Mouse (Mus musculus): ENCODE data around the gene Mrpl33. TPM values are rescaled to one million over a fixed set of nuclear protein-coding genes. Genes with fewer than 3 reads are reported as not detected.

Gene Mrpl33
- total RNA-seq, 2 experiments from 2014 or later = 282 to 285 TPM

- DNase-seq = no peak
Measured at GRCm38 (mm10) chr5:31698931-31699330, 102.2 kb downstream of the Mrpl33 start.

DNA sequence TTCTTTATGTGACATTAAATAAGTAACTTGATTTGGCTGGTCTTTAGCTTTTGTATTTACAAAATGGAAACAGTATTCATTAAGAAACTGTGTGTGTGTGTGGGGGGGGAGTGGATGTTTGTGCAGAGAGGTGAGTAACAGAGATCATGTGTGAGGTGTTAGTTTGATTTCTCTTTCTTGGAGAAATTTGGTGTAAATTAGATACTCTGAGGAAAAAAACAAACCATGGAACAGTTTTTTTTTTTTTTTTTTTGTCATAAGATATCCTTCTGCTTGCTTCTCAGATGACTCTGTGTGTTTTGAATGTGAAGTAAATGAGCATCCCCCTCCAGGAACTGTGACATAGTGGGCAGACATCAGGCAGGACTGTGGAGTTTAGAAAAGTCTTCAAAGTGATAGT is 102.7 kb downstream of the Mrpl33 start:
- DNase-seq = no peak

DNA sequence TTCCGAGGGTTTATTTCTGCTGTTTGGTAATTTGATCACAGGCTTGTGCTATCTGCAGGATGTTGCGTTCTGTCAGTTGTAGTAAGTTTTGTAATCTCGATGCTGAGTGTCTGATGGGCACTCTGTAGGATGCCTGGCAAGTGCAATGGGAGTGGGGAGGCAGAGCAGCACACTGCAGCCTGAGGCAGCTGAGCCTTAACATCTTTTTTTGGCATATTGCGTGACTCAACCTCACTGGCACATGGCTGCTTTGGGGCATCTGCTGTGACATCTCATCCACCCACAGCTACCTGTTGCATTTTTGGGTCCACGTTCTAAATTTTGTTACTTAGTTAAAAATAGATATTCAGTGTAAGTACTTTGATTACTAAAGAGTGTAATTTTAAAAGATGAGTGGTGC is 108.2 kb downstream of the Mrpl33 start:
- no peak for DNase-seq

- no peak for DNase-seq
Measured at GRCm38 (mm10) chr5:31706826-31707225, 110.1 kb downstream of the Mrpl33 start.

DNA sequence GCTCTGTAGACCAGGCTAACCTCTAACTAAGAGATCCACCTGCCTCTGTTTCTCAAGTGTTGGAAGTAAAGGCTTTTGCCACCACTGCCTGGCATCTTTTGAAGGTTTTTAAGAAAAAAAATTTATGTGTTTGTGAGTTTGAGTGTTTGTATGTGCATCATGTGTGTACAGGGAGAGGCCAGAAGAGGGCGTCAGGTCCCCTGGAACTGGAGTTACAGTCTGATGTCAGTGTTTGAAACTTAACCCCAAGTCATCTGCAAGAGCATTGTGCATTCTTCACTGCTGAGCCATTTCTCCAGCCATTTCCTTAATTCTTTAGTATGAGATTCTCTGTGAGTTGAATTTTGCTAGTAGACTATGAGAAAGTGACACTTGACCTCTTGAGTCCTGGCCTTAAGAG is 112.7 kb downstream of the Mrpl33 start:
- no peak for DNase-seq

DNA sequence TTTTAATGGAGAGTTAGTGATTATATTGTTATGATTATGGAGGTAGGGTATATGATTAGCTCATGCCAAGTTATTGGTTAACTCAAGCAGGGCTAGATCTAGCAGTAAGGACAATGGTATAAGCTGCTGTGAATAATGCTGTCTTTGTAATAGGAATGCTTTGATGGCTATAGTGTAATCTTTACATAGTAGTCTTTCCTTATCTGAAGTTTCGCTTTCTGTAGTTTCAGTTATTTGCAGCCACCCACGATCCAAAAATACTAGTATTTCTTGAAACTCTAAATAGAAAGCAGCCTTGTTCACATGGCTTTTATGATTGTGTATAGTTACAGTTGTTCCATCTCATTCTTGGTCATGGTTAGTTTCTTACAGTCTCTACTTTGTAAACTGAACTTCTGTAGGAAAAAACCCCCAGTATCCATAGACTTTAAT is 116.6 kb downstream of the Mrpl33 start:
- no peak for DNase-seq

GRCm38 (mm10) chr5:31713841-31714264 is 117.1 kb downstream of the Mrpl33 start:
- no peak for DNase-seq

Small RNA genes lying within 50 kb of the gene (microRNA-seq; reads per million reads assigned to microRNA genes)
- not detected for gene Mir3473e

Other genes with a start within 250 kb of the Mrpl33 start
- gene Zfp512, start 144.5 kb upstream of the Mrpl33 start, total RNA-seq (2021) = 10 to 100 TPM; 17.8 to 26.0 TPM
- gene 4930548H24Rik, start 111.2 kb upstream of the Mrpl33 start, total RNA-seq (2021) = under 1 TPM; 0.24 to 0.58 TPM
- gene Gpn1, start 102.2 kb upstream of the Mrpl33 start, total RNA-seq (2021) = 10 to 100 TPM; 22.9 to 23.3 TPM
- 10 to 100 TPM; 27.9 to 28.5 TPM for gene Slc4a1ap, start 69.9 kb upstream of the Mrpl33 start, total RNA-seq (2021)
- gene Supt7l, start 69.1 kb upstream of the Mrpl33 start, total RNA-seq (2021) = 10 to 100 TPM; 16.0 to 20.9 TPM
- 10 to 100 TPM in 1 of 2 experiments, 1 to 10 TPM in 1; 9.6 to 13.4 TPM for gene Rbks, start 100.7 kb downstream of the Mrpl33 start, total RNA-seq (2021)
- 10 to 100 TPM; 55.8 to 84.3 TPM for gene Babam2, start 100.7 kb downstream of the Mrpl33 start, total RNA-seq (2021)

All from adrenal gland, postnatal 10 days (tissue).